Mouse (Mus musculus) ovary, postnatal 36 days (tissue): ENCODE measurements around the gene Gins2.

Experiments
- DNase-seq: peaks from one replicate; pipeline ENCODE4 v3.0.0; 2022; ENCODE audit warnings: low spot score, mixed read lengths

The Gins2 gene

DNA sequence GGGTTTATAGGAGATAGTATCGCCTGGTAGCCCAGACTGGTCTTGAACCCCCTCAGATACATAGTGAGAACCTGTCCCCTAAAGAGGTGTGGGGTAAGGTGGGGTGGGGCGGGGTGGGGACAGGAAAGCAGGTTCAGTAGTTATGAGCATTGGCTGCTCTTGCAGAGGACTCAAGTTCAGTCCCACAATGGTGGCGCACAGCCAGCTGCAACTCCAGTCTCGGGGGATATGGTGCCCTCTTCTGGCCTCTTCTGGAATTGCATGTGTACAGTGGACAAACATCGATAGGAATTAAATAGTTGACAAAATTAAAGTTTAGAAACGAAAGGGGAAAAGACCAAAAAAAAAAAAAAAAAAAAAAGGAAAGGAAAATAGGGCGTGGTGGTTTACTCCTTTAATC is 10.4 kb upstream of the Gins2 start:
- DNase-seq = peak; percentile 76

- DNase-seq = no peak
Observed at GRCm38 (mm10) chr8:120598579-120598978, 9.5 kb upstream of the Gins2 start.

GRCm38 (mm10) chr8:120595963-120596362 is 6.9 kb upstream of the Gins2 start:
- DNase-seq = peak; percentile 34

GRCm38 (mm10) chr8:120594571-120594970 is 5.5 kb upstream of the Gins2 start:
- no peak for DNase-seq

- DNase-seq = no peak
Observed at GRCm38 (mm10) chr8:120591587-120592292, 2.6 kb upstream of the Gins2 start.

GRCm38 (mm10) chr8:120589921-120590320 is 817 bp upstream of the Gins2 start:
- DNase-seq = no peak

GRCm38 (mm10) chr8:120585521-120585920 is 3.6 kb downstream of the Gins2 start:
- DNase-seq = no peak

DNA sequence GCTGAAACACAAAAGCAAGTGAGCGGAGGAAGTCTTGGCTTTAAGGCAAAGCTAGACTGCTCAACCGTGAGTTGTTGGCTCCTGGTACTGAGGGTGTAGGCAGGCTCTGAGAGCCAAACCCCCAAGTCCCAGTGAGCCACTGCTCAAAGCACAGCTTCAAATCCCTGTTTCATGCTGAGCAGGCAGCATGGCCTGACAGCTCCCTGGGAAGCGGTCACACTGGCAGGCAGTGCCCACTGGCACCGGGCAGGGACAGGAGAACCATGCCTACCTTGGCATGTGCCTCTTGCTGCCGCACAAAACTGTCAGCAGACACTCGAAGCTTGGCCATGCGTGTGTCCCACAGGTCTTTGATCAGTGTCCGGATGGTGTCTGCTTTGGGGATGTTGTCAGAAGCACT is 7.3 kb downstream of the Gins2 start:
- no peak for DNase-seq

DNA sequence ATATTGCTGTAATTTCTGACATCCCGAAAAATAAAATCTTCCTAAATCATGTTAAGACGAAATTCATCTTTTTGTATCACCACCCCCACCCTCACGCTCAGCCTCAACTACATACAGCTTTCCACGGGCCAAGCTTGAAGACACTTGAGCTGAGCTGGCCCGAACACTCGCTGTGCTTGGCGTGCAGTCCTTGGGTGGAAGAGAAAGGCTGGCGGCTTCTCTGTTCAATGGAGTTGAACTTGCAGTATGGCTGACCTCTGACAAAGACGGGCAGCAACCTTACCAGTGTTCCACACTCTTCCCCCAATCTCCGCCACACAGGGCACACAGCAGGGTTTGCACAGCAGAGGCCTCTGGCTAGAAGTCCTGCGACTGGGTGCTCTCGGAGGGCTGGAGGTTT is 7.8 kb downstream of the Gins2 start:
- DNase-seq = no peak

DNA sequence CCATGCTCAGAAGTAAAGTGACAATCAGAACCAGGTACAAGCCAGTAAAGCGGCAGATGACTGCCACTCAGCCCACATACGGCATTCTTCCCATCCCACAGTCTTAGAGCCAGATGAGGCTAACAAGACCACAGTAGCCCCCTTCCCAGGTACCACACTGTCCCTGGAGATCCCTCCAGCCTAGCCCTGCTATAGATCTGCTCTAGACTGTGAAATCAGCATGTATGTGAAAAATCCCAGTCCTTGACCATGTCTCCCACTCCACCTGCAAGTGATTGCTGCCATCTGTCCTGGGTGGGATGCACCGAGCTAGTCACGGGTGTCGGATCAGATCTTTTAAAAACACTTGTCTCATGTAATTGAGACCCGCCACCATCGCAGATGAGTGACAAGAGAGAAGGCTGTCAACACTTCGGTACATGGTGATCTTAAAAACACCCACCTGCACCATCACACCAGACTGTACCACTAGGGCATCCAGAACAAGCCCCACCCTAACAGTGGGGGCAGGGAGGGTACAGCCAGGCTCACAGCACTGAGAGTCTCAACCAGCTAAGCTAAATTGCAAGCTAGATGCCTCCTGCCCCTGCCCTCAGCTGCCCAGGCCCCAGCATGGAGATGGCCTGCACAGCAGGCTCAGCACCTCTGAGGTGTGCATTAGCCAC is 8.6 kb downstream of the Gins2 start:
- no peak for DNase-seq

- no peak for DNase-seq
Observed at GRCm38 (mm10) chr8:120577821-120578220, 11.3 kb downstream of the Gins2 start.

GRCm38 (mm10) chr8:120575801-120576200 is 13.3 kb downstream of the Gins2 start:
- DNase-seq = no peak

- DNase-seq = peak; percentile 63
Observed at GRCm38 (mm10) chr8:120574941-120575340, 14.2 kb downstream of the Gins2 start.

DNA sequence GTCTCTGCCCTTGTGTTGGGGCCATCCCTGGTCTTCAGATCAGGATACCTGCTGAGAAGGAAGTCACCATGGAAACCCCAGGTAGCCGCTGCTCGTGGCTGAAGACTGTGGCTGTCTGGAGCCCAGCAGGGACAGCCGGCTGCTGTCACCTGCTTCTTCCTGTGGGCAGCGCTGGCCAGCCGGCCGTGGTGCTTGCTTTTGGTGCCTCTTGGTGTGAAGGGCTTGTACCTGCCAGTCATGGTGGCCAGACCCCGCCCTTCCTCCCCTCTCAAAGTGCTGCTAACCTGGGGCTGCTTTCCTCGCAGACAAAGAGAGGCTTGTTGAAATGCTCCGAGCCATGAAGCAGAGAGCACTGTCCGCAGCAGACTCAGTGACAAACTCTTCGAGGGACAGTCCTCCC is 15.2 kb downstream of the Gins2 start:
- DNase-seq = no peak

DNA sequence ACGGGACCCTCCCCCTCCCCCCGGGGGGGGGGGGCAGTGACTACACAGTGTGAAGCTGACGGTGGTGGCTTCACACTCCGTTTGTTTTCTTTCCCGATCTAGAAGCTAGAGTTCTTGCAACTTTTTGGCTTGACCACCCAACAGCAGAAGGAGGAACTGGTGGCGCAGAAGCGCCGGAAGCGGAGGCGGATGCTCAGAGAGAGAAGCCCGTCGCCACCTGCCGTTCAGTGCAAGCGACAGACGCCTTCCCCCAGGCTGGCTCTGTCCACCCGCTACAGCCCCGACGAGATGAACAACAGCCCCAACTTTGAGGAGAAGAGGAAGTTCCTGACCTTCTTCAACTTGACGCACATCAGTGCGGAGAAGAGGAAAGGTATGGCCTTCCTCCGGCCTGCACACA is 16.6 kb downstream of the Gins2 start:
- DNase-seq = no peak

DNA sequence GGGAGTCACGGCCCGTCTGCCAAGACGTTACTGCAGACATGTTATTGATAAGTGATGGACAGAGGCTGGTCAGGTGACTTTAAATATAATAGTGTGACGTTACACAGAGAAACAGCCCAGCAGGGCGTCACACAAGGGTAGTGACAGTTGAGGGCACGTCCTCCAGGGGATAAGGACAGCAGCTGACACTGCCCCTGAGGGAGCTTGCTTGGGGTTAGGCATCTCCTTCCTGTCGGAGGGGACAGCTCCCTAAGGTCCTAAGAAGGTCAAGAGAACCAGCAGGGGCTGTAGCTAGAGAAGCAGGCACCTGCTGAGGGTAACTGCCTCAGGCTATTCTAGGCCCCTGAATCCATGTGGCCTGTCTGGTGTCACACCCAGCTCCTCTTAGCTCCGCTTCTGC is 17.5 kb downstream of the Gins2 start:
- DNase-seq = no peak

DNA sequence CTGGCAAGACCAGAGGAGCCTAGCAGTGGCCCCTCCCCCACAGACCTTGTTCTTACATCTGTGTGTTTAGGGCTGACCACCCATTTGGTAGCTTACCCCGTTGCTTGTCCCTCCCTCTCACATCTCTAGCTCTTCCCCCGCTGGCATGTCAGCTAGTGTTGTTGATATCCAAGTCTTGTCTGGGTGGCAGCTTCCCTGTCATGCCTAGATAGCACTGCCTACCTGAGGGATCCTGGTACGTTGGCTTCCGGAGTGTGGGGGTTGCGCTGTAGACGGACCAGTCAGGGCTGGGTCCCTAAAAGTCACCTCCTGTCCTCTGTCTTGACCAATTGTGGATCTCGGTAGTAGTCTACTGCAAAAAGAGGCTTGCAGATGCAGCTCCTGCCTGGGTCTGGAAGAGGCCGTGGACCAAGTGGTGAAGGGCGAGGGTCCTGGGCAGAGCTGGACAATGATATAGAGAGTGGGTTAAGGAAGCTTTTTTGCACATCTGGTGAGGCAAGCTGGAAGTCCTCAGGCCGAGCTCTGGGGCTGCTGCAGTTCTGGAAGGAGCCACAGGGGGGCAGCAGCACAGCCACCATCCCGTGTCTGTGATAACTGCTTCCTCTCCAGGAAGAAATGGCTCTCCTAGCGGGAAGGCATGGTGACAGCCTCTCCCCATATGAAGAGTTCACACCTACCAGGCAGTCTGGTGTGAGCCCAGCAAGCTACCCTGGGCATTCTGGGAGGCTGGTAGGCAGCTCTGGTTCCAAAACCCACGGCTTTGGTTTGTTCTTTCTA is 19.0 kb downstream of the Gins2 start:
- peak; percentile 74 for DNase-seq

DNA sequence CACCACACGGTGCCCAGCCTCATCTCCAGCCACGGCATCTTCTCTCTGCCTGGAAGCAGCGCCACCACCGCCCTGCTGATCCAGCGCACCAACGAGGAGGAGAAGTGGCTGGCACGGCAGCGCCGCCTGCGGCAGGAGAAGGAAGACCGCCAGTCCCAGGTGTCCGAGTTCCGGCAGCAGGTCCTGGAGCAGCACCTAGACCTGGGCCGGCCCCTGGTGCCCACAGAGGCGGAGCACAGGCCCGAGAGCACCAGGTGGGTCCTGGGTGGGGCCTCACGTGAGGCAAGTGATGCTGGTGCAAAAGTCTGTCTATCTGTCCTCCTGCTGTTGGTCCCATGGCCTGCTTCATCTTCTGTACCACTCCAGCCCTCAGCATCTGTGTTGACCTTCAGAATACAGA is 20.0 kb downstream of the Gins2 start:
- no peak for DNase-seq

GRCm38 (mm10) chr8:120568164-120568798 is 20.8 kb downstream of the Gins2 start:
- no peak for DNase-seq

- DNase-seq = peak; percentile 4
Observed at GRCm38 (mm10) chr8:120567731-120568130, 21.4 kb downstream of the Gins2 start.

DNA sequence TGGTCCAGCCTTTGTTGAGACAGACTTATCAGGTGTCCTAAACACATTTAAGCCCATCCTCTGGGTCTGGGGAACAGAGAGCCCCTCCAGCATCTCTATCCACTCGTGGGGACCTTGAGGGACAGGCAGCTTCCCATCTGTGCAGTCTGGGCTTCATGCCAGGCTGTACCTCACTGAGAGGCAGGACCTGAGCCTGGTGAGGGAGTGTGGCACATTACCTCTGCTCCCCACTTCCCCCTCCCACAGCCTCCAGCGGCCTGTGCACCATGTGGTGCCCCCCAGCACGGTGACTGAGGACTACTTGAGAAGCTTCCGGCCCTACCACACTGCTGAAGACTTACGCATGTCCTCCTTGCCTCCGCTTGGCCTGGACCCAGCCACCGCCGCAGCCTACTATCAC is 22.4 kb downstream of the Gins2 start:
- DNase-seq = no peak

- DNase-seq = no peak
Observed at GRCm38 (mm10) chr8:120565151-120565711, 23.9 kb downstream of the Gins2 start.
